Mouse (Mus musculus) thymus, postnatal 4 days (tissue): Measurements from ENCODE around the gene Hoxb1.

Source experiments
- DNase-seq: peaks from one replicate; pipeline ENCODE4 v3.0.0; 2021

Gene Hoxb1

GRCm38 (mm10) chr11:96365441-96366091 is at the start of gene Hoxb1:
Gene Hoxb1 (plus strand): TSS chr11:96365752.
- no peak for DNase-seq

GRCm38 (mm10) chr11:96316696-96317607 is 48.6 kb upstream of the Hoxb1 start:
- DNase-seq: no peak

- no peak for DNase-seq
Observed at GRCm38 (mm10) chr11:96317608-96318367, 47.8 kb upstream of the Hoxb1 start, which contains the start of gene Hoxb4. Gene Hoxb4 (plus strand): TSS chr11:96318267.

GRCm38 (mm10) chr11:96318368-96319070 is 47.0 kb upstream of the Hoxb1 start:
- DNase-seq: peak; percentile 38

DNA sequence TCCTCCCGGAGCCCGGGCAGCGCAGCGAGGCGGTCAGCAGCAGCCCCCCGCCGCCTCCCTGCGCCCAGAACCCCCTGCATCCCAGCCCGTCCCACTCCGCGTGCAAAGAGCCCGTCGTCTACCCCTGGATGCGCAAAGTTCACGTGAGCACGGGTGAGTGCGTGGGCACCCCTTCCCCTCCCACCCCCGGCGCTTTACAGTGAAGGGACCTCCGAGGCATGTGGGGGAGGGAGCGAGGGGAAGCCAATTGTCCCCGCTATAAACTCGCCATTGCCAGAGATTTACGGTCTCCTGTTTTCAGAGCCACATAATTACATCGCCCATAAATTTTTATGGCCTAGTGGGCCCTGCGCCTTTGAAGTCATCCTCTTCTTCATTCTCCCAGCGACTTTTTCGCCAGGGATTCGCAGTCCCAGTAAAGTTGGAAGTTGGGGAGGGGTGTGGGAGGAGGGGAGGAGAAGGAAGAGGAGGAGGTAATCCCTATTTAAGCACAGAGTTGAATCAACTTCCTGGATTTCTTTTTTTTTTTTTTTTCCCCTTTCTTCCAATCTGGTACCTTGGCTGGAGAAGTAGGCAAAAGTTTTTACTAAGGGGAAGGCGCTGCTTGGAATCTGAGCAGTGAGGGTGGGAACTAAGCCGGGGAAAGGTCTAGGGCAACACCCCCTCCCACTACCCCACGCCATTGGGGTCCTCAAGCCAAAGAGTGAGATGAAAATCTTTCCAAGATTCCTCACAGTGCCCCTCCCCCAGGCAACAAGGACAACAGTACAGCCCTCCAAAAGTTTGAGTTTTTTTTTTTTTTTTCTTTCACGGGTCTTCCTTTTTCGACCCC is 46.3 kb upstream of the Hoxb1 start:
- no peak for DNase-seq

GRCm38 (mm10) chr11:96319910-96320309 is 45.6 kb upstream of the Hoxb1 start:
- peak; percentile 20 for DNase-seq

GRCm38 (mm10) chr11:96320688-96321087 is 44.9 kb upstream of the Hoxb1 start:
- no peak for DNase-seq

GRCm38 (mm10) chr11:96321846-96322245 is 43.7 kb upstream of the Hoxb1 start:
- DNase-seq: no peak

DNA sequence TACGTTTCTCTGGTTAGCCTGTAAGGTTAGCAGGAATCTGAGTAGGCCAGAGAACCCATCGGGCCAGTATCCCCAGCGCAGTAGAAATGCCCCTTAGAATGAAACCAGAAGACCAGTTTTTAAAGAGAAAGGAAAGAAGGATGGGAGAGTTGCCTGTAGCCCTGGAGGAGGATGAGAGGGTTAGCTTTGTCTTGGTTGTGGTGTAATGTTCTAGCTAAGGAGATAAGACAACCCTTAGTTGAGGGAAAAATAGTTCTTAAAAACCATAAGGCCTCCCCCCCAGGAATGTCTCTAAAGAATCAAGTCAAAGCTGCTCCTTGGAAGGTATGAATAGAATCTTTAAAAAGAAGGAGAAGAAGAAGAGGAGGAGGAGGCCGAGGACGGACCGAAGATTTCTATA is 42.8 kb upstream of the Hoxb1 start:
- DNase-seq: no peak

- DNase-seq: no peak
Observed at GRCm38 (mm10) chr11:96323154-96323553, 42.4 kb upstream of the Hoxb1 start, which contains the start of gene Hoxb3. Gene Hoxb3 (plus strand): TSS chr11:96323326.

GRCm38 (mm10) chr11:96324125-96324524 is 41.4 kb upstream of the Hoxb1 start:
- DNase-seq: no peak

DNA sequence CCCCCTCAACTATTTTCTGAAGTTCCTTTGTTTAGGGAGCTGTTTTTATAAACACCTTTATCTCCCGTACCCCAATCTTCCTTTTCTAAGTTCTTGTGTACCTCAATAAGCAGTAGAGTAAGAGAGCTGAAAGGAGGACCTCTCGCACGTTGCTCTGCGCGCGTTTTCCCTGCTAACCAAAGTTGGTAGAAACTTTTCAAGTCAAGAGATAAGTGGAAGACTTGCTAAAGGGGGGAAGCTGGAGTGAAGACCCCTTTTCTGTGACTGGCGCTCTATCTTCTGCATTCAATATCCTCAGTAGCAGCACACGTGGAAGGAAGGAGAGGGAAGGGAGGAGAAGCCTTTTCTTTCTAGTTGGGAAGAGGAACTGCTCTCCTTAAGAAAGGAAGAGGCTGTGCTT is 40.6 kb upstream of the Hoxb1 start:
- no peak for DNase-seq

GRCm38 (mm10) chr11:96325747-96326212 is 39.8 kb upstream of the Hoxb1 start:
- DNase-seq: no peak

DNA sequence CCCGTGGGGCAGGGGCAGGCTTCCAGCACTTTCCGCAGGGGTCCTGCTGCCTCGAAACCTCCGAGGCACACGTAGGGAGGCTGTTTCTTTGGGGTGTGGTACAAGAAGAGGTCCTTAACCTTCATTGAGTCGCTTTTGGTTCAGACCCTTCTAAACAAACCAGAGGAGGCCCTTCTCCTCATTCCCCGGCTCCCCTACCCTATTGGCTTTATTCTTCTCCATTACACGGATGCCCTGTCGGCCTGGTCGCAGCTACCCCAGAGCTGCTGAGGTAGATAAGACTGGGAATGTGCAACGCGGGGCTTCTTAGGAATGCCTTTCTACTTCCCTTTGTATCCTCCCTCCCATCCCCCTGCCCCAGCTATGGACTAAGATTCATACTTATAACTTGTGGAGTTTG is 38.8 kb upstream of the Hoxb1 start:
- no peak for DNase-seq

DNA sequence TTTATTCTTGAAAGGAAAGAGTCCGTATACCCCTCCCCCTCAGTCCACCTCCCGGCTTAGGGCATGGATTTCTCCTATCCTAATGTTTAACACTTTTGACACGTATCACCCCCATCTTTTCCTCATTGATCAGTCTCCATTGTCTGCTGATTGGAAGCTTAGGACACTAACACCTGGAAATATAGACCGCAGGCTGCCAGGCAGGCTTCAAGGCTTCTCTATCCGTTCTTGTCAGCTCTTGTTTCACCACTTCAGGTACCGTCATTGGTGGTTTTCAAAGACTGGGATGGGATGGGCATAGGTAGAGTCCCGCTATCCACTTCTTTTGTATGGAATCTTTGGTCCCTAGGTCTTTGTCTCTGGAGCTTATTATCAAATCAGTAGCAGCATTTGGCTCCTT is 38.4 kb upstream of the Hoxb1 start:
- DNase-seq: no peak

- no peak for DNase-seq
Observed at GRCm38 (mm10) chr11:96327750-96328149, 37.8 kb upstream of the Hoxb1 start.

DNA sequence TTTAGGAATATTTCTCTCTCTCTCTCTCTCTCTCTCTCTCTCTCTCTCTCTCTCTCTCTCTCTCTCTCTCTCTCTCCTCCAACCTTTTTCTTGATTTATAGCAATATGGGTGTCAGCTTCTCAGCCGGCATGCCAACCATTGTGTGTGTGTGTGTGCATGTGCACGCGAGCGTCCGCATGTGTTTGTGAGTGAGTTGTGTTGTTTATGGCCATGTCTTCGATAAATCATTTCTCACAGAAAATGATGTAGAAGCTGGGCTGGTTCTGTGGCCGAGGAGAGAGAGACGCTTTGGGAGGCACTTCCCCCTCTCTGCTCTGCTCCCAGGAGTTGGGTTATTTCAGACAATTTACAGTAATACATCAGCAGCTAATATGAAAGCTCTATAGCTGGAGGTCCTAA is 36.9 kb upstream of the Hoxb1 start:
- no peak for DNase-seq

DNA sequence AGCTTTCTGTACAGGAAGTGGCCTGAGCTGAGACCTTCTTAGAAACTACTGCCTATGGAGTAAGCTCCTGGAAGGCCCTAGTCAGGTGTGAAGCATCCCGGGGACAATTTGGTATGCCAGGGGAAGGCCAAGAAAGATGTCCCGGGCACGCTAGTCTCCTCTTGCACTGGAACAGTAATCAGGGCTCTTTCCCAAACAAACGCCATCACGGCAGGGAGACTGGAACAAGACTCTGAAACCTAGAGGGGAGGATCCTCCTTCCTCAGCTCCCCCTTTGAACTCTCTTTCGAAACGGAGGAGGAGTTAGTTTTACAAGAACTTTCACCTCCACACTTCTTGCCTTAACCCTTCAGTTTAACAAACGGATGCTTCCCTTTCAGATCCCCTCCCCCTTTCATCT is 33.4 kb upstream of the Hoxb1 start:
- no peak for DNase-seq

GRCm38 (mm10) chr11:96332618-96333032 is 32.9 kb upstream of the Hoxb1 start:
- no peak for DNase-seq

- DNase-seq: no peak
Observed at GRCm38 (mm10) chr11:96333241-96334001, 32.1 kb upstream of the Hoxb1 start.

- no peak for DNase-seq
Observed at GRCm38 (mm10) chr11:96334002-96334364, 31.6 kb upstream of the Hoxb1 start.
